Mouse (Mus musculus): ENCODE results near the gene Tgfb1. TPM values are rescaled to one million over a fixed set of nuclear protein-coding genes. Genes with fewer than 3 reads are reported as not detected.

Tgfb1 gene
- total and polyA plus RNA-seq, 2 experiments, result 1.8 to 6.8 TPM

- WGBS, result 7% methylated on average over 10 of the region's 10 CpGs
- H3K27ac ChIP-seq (replicated peaks; ENCODE audit: insufficient read depth, low read depth, low read length), result peak overlapping the region; percentile 98
- peak overlapping the region; percentile 84 for H3K9ac ChIP-seq (ENCODE audit: low read depth, low read length)
- H3K4me3 ChIP-seq (ENCODE audit: insufficient read depth, low read depth, low read length), result peak overlapping the region; percentile 77
- peak; percentile 90 for DNase-seq (ENCODE audit: extremely low read depth, low read depth, low spot score)
- peaks cover 22% of the 10 kb centered on the region; the same call in 1 of the 2 replicates for H3K79me2 ChIP-seq (ENCODE audit: control insufficient read depth, insufficient read depth, low read length)
- H3K4me1 ChIP-seq (ENCODE audit: control insufficient read depth, insufficient read depth, low read length), result peaks cover 11% of the 10 kb centered on the region
- no peak for TF ChIP-seq CTCF (IDR thresholded peaks at IDR 0.05; ENCODE audit: low read depth, low read length)
- no peak for TF ChIP-seq POLR2A (IDR thresholded peaks at IDR 0.05; ENCODE audit: extremely low read depth, insufficient read depth, low read length)
- H3K27me3 ChIP-seq (ENCODE audit: control insufficient read depth, insufficient read depth, low read length), result no peaks in the 10 kb centered on the region
- peaks cover 3% of the 10 kb centered on the region; the same call in 1 of the 2 replicates for H3K36me3 ChIP-seq (ENCODE audit: control insufficient read depth, insufficient read depth, low read length)
Measured at GRCm38 (mm10) chr7:25657785-25658184, 29.0 kb upstream of the Tgfb1 start.

- Histone ChIP-seq H3K4me3 (ENCODE audit: insufficient read depth, low read depth, low read length) (peak within 1 kb of the TSS; percentile 80), H3K27me3 (ENCODE audit: control insufficient read depth, insufficient read depth, low read length) (no peaks in the 10 kb centered on the region), H3K79me2 (ENCODE audit: control insufficient read depth, insufficient read depth, low read length) (peaks cover 13% of the 10 kb centered on the region; the same call in 1 of the 2 replicates), H3K36me3 (ENCODE audit: control insufficient read depth, insufficient read depth, low read length) (peaks cover 4% of the 10 kb centered on the region; the same call in 1 of the 2 replicates), H3K4me1 (ENCODE audit: control insufficient read depth, insufficient read depth, low read length) (peaks cover 11% of the 10 kb centered on the region), H3K27ac (replicated peaks; ENCODE audit: insufficient read depth, low read depth, low read length) (peak within 1 kb of the TSS; percentile 96), H3K9ac (ENCODE audit: low read depth, low read length) (peak within 1 kb of the TSS; percentile 84)
- under 1% methylated on average over 50 of the region's 50 CpGs for WGBS
- peak; percentile 97 for DNase-seq (ENCODE audit: extremely low read depth, low read depth, low spot score)
- TF ChIP-seq POLR2A (IDR thresholded peaks at IDR 0.05; ENCODE audit: extremely low read depth, insufficient read depth, low read length) (peak; percentile 90), CTCF (IDR thresholded peaks at IDR 0.05; ENCODE audit: low read depth, low read length) (no peak)
Measured at GRCm38 (mm10) chr7:25658657-25659472, 27.9 kb upstream of the Tgfb1 start, which contains the start of the genes Bckdha and Exosc5. Bckdha (minus strand) TSS chr7:25658981. Exosc5 (plus strand) TSS chr7:25659164.

DNA sequence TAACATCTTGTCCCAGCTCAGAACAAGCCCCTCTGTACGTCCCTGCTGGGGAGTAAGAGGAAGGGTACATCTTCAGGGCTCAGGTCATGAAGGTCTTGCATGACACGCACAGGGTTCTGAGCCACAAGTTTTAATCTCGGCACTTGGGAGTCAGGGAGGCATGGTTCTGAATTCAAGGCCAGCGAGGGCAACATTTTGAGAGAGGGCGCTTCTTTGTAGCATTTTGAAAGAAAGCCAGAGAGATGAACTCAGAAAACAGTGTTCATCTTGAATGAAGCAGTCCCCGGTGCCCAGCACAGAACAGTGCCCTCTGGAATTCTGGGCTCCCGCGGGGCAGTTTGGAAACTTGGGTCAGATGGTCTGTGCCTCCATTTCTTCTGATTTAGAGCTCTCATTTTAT, 20.4 kb upstream of the Tgfb1 start:
- DNase-seq (ENCODE audit: extremely low read depth, low read depth, low spot score), result no peak
- H3K4me3 ChIP-seq (ENCODE audit: insufficient read depth, low read depth, low read length), result no peak overlapping the region
- peaks cover 14% of the 10 kb centered on the region for H3K36me3 ChIP-seq (ENCODE audit: control insufficient read depth, insufficient read depth, low read length)
- H3K79me2 ChIP-seq (ENCODE audit: control insufficient read depth, insufficient read depth, low read length), result no peaks in the 10 kb centered on the region
- no peaks in the 10 kb centered on the region for H3K27me3 ChIP-seq (ENCODE audit: control insufficient read depth, insufficient read depth, low read length)
- H3K9ac ChIP-seq (ENCODE audit: low read depth, low read length), result no peak overlapping the region
- 98% methylated on average over 8 of the region's 8 CpGs for WGBS
- TF ChIP-seq POLR2A (IDR thresholded peaks at IDR 0.05; ENCODE audit: extremely low read depth, insufficient read depth, low read length) (no peak), CTCF (IDR thresholded peaks at IDR 0.05; ENCODE audit: low read depth, low read length) (no peak)
- H3K27ac ChIP-seq (replicated peaks; ENCODE audit: insufficient read depth, low read depth, low read length), result no peak overlapping the region
- H3K4me1 ChIP-seq (ENCODE audit: control insufficient read depth, insufficient read depth, low read length), result no peaks in the 10 kb centered on the region

GRCm38 (mm10) chr7:25669158-25669557, 17.6 kb upstream of the Tgfb1 start:
- Histone ChIP-seq H3K4me1 (ENCODE audit: control insufficient read depth, insufficient read depth, low read length) (no peaks in the 10 kb centered on the region), H3K4me3 (ENCODE audit: insufficient read depth, low read depth, low read length) (no peak overlapping the region), H3K79me2 (ENCODE audit: control insufficient read depth, insufficient read depth, low read length) (no peaks in the 10 kb centered on the region), H3K9ac (ENCODE audit: low read depth, low read length) (no peak overlapping the region), H3K36me3 (ENCODE audit: control insufficient read depth, insufficient read depth, low read length) (peaks cover 10% of the 10 kb centered on the region), H3K27ac (replicated peaks; ENCODE audit: insufficient read depth, low read depth, low read length) (no peak overlapping the region), H3K27me3 (ENCODE audit: control insufficient read depth, insufficient read depth, low read length) (no peaks in the 10 kb centered on the region)
- no peak for DNase-seq (ENCODE audit: extremely low read depth, low read depth, low spot score)
- TF ChIP-seq POLR2A (IDR thresholded peaks at IDR 0.05; ENCODE audit: extremely low read depth, insufficient read depth, low read length) (no peak), CTCF (IDR thresholded peaks at IDR 0.05; ENCODE audit: low read depth, low read length) (no peak)
- WGBS, result 92% methylated on average over 10 of the region's 10 CpGs

GRCm38 (mm10) chr7:25669631-25670030, 17.2 kb upstream of the Tgfb1 start:
- Histone ChIP-seq H3K27me3 (ENCODE audit: control insufficient read depth, insufficient read depth, low read length) (no peaks in the 10 kb centered on the region), H3K4me1 (ENCODE audit: control insufficient read depth, insufficient read depth, low read length) (no peaks in the 10 kb centered on the region), H3K79me2 (ENCODE audit: control insufficient read depth, insufficient read depth, low read length) (no peaks in the 10 kb centered on the region), H3K27ac (replicated peaks; ENCODE audit: insufficient read depth, low read depth, low read length) (no peak overlapping the region), H3K36me3 (ENCODE audit: control insufficient read depth, insufficient read depth, low read length) (peaks cover 10% of the 10 kb centered on the region), H3K4me3 (ENCODE audit: insufficient read depth, low read depth, low read length) (no peak overlapping the region), H3K9ac (ENCODE audit: low read depth, low read length) (no peak overlapping the region)
- no peak for TF ChIP-seq CTCF (IDR thresholded peaks at IDR 0.05; ENCODE audit: low read depth, low read length)
- no peak for DNase-seq (ENCODE audit: extremely low read depth, low read depth, low spot score)
- WGBS, result 88% methylated on average over 9 of the region's 9 CpGs

GRCm38 (mm10) chr7:25670096-25670495, 16.7 kb upstream of the Tgfb1 start:
- Histone ChIP-seq H3K4me1 (ENCODE audit: control insufficient read depth, insufficient read depth, low read length) (no peaks in the 10 kb centered on the region), H3K9ac (ENCODE audit: low read depth, low read length) (no peak overlapping the region), H3K27ac (replicated peaks; ENCODE audit: insufficient read depth, low read depth, low read length) (no peak overlapping the region), H3K27me3 (ENCODE audit: control insufficient read depth, insufficient read depth, low read length) (peaks cover 3% of the 10 kb centered on the region; the same call in 1 of the 2 replicates), H3K36me3 (ENCODE audit: control insufficient read depth, insufficient read depth, low read length) (peaks cover 10% of the 10 kb centered on the region), H3K79me2 (ENCODE audit: control insufficient read depth, insufficient read depth, low read length) (no peaks in the 10 kb centered on the region), H3K4me3 (ENCODE audit: insufficient read depth, low read depth, low read length) (no peak overlapping the region)
- WGBS, result 96% methylated on average over 4 of the region's 4 CpGs
- TF ChIP-seq CTCF (IDR thresholded peaks at IDR 0.05; ENCODE audit: low read depth, low read length) (no peak), POLR2A (IDR thresholded peaks at IDR 0.05; ENCODE audit: extremely low read depth, insufficient read depth, low read length) (no peak)
- no peak for DNase-seq (ENCODE audit: extremely low read depth, low read depth, low spot score)

Measured in liver, adult 2 months (tissue).